Mouse (Mus musculus): ENCODE results near the gene Ldlr. TPM values are rescaled to one million over a fixed set of nuclear protein-coding genes. Genes with fewer than 3 reads are reported as not detected.

Ldlr gene
- total and polyA plus RNA-seq, 3 experiments = 69.1 to 90.6 TPM; not detected in 1

- H3K27me3 ChIP-seq (ENCODE audit: control insufficient read depth in 1 of 2, insufficient read depth in 2 of 2, low read length in 2 of 2) = no peaks in the 10 kb centered on the region
- H3K79me2 ChIP-seq (ENCODE audit: control insufficient read depth, insufficient read depth, low read length, poor library complexity) = no peaks in the 10 kb centered on the region
- H3K27ac ChIP-seq (ENCODE audit: control insufficient read depth, low read depth, low read length) = peak overlapping the region; percentile 4; the same call in 1 of the 2 replicates
- H3K36me3 ChIP-seq (ENCODE audit: control insufficient read depth in 1 of 2, insufficient read depth in 2 of 2, low read length in 2 of 2) = peaks cover 0 to 7% of the 10 kb centered on the region in 2 experiments; a peak in 2 of 4 replicates
- no peak overlapping the region for H3K4me3 ChIP-seq (ENCODE audit: control insufficient read depth in 1 of 2, insufficient read depth in 1 of 2, low read depth in 2 of 2, low read length in 2 of 2)
- peaks cover 9 to 16% of the 10 kb centered on the region in 2 experiments for H3K4me1 ChIP-seq (ENCODE audit: control insufficient read depth in 1 of 2, insufficient read depth in 2 of 2, low read length in 2 of 2)
- peak; percentile 88 for DNase-seq (ENCODE audit: low read depth, low spot score)
- no peaks in the 10 kb centered on the region for H3K9me3 ChIP-seq (replicated peaks; ENCODE audit: insufficient read depth, low read length)
- no peak overlapping the region for H3K9ac ChIP-seq (ENCODE audit: control insufficient read depth, low read depth, low read length, poor library complexity, severe bottlenecking)
- TF ChIP-seq ETS1 (IDR thresholded peaks at IDR 0.05; ENCODE audit: low read depth, low read length) (peak; percentile 68), GABPA (IDR thresholded peaks at IDR 0.05; ENCODE audit: low read depth, low read length) (no peak), MAZ (IDR thresholded peaks at IDR 0.05; ENCODE audit: low read depth, low read length) (no peak; the same call in 1 of the 2 replicates), USF1 (IDR thresholded peaks at IDR 0.05; ENCODE audit: low read depth, low read length) (peak; percentile 75), POLR2AphosphoS2 (IDR thresholded peaks at IDR 0.05; ENCODE audit: low read length) (no peak), KAT2A (conservative IDR thresholded peaks at IDR 0.05; ENCODE audit: low read depth, low read length) (no peak), RCOR1 (IDR thresholded peaks at IDR 0.05; ENCODE audit: low read depth, low read length) (peak; percentile 77), HCFC1 (IDR thresholded peaks at IDR 0.05; ENCODE audit: low read depth, low read length) (0 out of 2 replicates have a peak, but pooled peaks have one; percentile 26), TBP (IDR thresholded peaks at IDR 0.05; ENCODE audit: low read depth, low read length) (peak; percentile 98), TAL1 (IDR thresholded peaks at IDR 0.05; ENCODE audit: low read length) (peak; percentile 74), NELFE (IDR thresholded peaks at IDR 0.05; ENCODE audit: low read depth, low read length) (peak; percentile 24; the same call in 1 of the 2 replicates), ZNF384 (IDR thresholded peaks at IDR 0.05; ENCODE audit: low read depth, low read length) (peak; percentile 68), POLR2A (IDR thresholded peaks at IDR 0.05; ENCODE audit: control insufficient read depth in 1 of 2, insufficient read depth in 1 of 2, low read depth in 1 of 2, low read length in 2 of 2, poor library complexity in 1 of 2) (no peak; a peak in 1 of 4 replicates), BHLHE40 (IDR thresholded peaks at IDR 0.05; ENCODE audit: borderline replicate concordance, low read depth, low read length) (peak; percentile 44; the same call in 1 of the 2 replicates), RAD21 (IDR thresholded peaks at IDR 0.05; ENCODE audit: low read depth, low read length) (no peak), USF2 (IDR thresholded peaks at IDR 0.05; ENCODE audit: borderline replicate concordance in 1 of 2, insufficient read depth in 1 of 2, low read depth in 1 of 2, low read length in 2 of 2) (no peak), MYB (IDR thresholded peaks at IDR 0.05; ENCODE audit: low read depth, low read length) (no peak), MYC (IDR thresholded peaks at IDR 0.05; ENCODE audit: low read depth, low read length) (peak; percentile 48; the same call in 1 of the 2 replicates), MAX (IDR thresholded peaks at IDR 0.05; ENCODE audit: low read length) (peak; percentile 58; the same call in 1 of the 2 replicates), CHD1 (IDR thresholded peaks at IDR 0.05; ENCODE audit: low read depth, low read length) (0 out of 2 replicates have a peak, but pooled peaks have one; percentile 3), GATA1 (IDR thresholded peaks at IDR 0.05; ENCODE audit: low read depth, low read length) (peak; percentile 87), SMC3 (IDR thresholded peaks at IDR 0.05; ENCODE audit: low read depth, low read length) (no peak), NRF1 (IDR thresholded peaks at IDR 0.05; ENCODE audit: insufficient read depth, low read depth, low read length, poor library complexity, severe bottlenecking) (no peak), JUND (IDR thresholded peaks at IDR 0.05; ENCODE audit: low read depth, low read length) (no peak), EP300 (IDR thresholded peaks at IDR 0.05; ENCODE audit: low read depth in 1 of 2, low read length in 2 of 2) (peak; percentile 87 to 92), ZMIZ1 (IDR thresholded peaks at IDR 0.05; ENCODE audit: low read depth, low read length) (no peak), ZKSCAN1 (IDR thresholded peaks at IDR 0.05; ENCODE audit: low read depth, low read length) (no peak), MAFK (IDR thresholded peaks at IDR 0.05; ENCODE audit: borderline replicate concordance, low read depth, low read length) (peak; percentile 55; the same call in 1 of the 2 replicates), CHD2 (IDR thresholded peaks at IDR 0.05; ENCODE audit: low read length) (no peak), MEF2A (IDR thresholded peaks at IDR 0.05; ENCODE audit: extremely low read depth, insufficient replicate concordance, low read depth, low read length, poor library complexity, severe bottlenecking) (no peak), MXI1 (IDR thresholded peaks at IDR 0.05; ENCODE audit: low read depth, low read length) (peak; percentile 75), POLR2AphosphoS5 (IDR thresholded peaks at IDR 0.05; ENCODE audit: borderline replicate concordance, low read depth, low read length) (no peak), ZC3H11A (IDR thresholded peaks at IDR 0.05; ENCODE audit: low read depth, low read length) (no peak), TCF12 (IDR thresholded peaks at IDR 0.05; ENCODE audit: low read depth, low read length) (peak; percentile 90), CTCF (IDR thresholded peaks at IDR 0.05 in 2 of 3, conservative IDR thresholded peaks at IDR 0.05 in 1 of 3; ENCODE audit: control insufficient read depth in 1 of 3, insufficient read depth in 1 of 3, low read depth in 2 of 3, low read length in 3 of 3, poor library complexity in 1 of 3, severe bottlenecking in 1 of 3) (no peak), SIN3A (IDR thresholded peaks at IDR 0.05; ENCODE audit: low read length) (peak; percentile 77)
Measured at GRCm38 (mm10) chr9:21781657-21782468, 58.6 kb downstream of the Ldlr start.

All from MEL (cell line).